9 mouse cellular contexts compared by ENCODE assay signal in the genomic region with DNA sequence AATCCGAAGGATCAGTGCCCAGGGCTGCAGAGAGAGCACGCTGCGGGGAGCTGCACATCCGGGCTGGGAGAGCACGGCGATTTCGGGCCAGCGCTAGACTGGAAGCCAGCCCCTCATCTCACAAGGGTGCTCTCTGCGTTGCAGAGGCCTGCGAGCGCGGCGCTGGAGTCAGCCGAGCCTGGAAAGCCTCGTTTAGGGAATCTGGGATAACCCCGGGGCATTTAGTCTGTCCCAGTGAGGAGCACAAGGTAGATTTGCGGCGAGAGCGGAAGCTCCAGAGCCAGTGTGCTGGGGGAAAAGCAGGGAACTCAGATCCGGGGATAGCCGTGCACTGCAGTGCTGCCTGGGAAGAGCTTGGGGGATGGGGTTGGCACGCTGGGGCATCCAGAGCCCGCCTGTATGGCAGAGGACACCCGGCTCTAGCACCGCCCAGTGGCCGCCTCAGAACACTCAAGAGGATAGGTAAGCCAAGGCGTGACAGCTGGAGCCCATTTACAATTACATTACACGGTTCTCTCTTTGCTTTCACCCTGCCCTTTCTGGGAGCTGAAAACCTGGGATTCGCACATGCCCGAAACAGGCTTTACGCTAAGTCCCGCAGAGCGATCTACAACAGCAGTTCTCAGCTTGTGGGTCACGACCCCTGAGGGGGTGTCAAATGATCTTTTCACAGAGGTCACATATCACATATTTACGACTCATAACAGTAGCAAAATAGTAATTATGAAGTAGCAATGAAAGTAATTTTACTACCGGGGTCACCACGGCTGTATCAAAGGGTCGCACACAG.
A peak's percentile ranks its signal among the peaks of the same experiment; 100 is the strongest.
DNase-seq lines count a peak whose midpoint lies in the region; ATAC-seq and TF ChIP-seq lines count a peak whose summit lies in the region.
"Had no signal": no experiment of that assay in that cellular context is flagged by ENCODE, and none has a peak within 500 bp of the region (broad histone marks: within the 10 kb centered on the region; RNA-seq: fewer than 3 reads in every experiment).

No protein-coding gene starts in this region.

- TF ChIP-seq CTCF in Patski (IDR thresholded peaks at IDR 0.05), result no peak
- TF ChIP-seq CTCF in lung, postnatal 0 days (IDR thresholded peaks at IDR 0.05), result peak; percentile 69

- H3K4me1 ChIP-seq in hindbrain, embryonic 16.5 days (ENCODE audit: control insufficient read depth, insufficient read depth, low read depth, low read length), result peaks cover 17% of the 10 kb centered on the region
- peaks cover 8% of the 10 kb centered on the region for H3K4me1 ChIP-seq in lung, postnatal 0 days (ENCODE audit: insufficient read depth, low read depth, low read length)

- no peak for TF ChIP-seq EP300 in lung, postnatal 0 days (IDR thresholded peaks at IDR 0.05)

- H3K4me3 ChIP-seq in hindbrain, embryonic 16.5 days (ENCODE audit: low read length), result peak overlapping the region; percentile 46
- H3K4me3 ChIP-seq in lung, postnatal 0 days (ENCODE audit: low read depth, low read length), result peak overlapping the region; percentile 30
- H3K4me3 ChIP-seq: erythroblast, embryonic 14.5 days had no signal

- peak overlapping the region; percentile 77 for H3K27ac ChIP-seq in hindbrain, embryonic 16.5 days (ENCODE audit: low read depth, low read length)
- H3K27ac ChIP-seq in lung, postnatal 0 days (ENCODE audit: low read length), result no peak overlapping the region

- CTCF ChIA-PET in Patski (lab: Charles Lee), result interaction anchor here (0.9 kb wide), 3 partner anchors 9 to 759 kb away, joined by 3 to 5 read pairs (median 4); no protein-coding TSS in a partner anchor

- no peaks in the 10 kb centered on the region for H3K9me3 ChIP-seq in hindbrain, embryonic 16.5 days (ENCODE audit: control insufficient read depth, low read length)
- no peaks in the 10 kb centered on the region for H3K9me3 ChIP-seq in lung, postnatal 0 days (ENCODE audit: low read length)

- POLR2A ChIA-PET in Patski (lab: Charles Lee), result interaction anchor here (1.3 kb wide), 1 partner anchor 19 kb away, joined by 3 read pairs; no protein-coding TSS in a partner anchor

- DNase-seq in Patski (ENCODE audit: low read depth, low spot score), result no peak
- peak; percentile 86 to 92 for DNase-seq in cerebellum, postnatal 25 days
- peak; percentile 55 for DNase-seq in gastrocnemius, adult 18-20 months (ENCODE audit: low spot score)
- DNase-seq in layer of hippocampus, postnatal 25 days (ENCODE audit: extremely low spot score in 1 of 2, low spot score in 1 of 2), result peak; percentile 66 to 69
- peak; percentile 67 for DNase-seq in lung, postnatal 0 days (ENCODE audit: low spot score)
- peak; percentile 80 for DNase-seq in ovary, postnatal 36 days (ENCODE audit: low spot score)
- peak; percentile 45 to 57 for DNase-seq in urinary bladder, adult 18-20 months (ENCODE audit: low spot score in 2 of 2)

- in situ Hi-C loops in Patski (cut with MboI; ENCODE audit: low pct_unique_long_range_greater_than_20kb), result no loop called here

- H3K4me2 ChIP-seq in hindbrain, embryonic 16.5 days (ENCODE audit: low read length), result peak overlapping the region; percentile 93
- H3K4me2 ChIP-seq in lung, postnatal 0 days (replicated peaks; ENCODE audit: low read depth, low read length), result peak overlapping the region; percentile 65

- no peaks in the 10 kb centered on the region for H3K36me3 ChIP-seq in hindbrain, embryonic 16.5 days (ENCODE audit: control insufficient read depth, insufficient read depth, low read length)
- H3K36me3 ChIP-seq in lung, postnatal 0 days (ENCODE audit: insufficient read depth, low read length), result no peaks in the 10 kb centered on the region

- no peaks in the 10 kb centered on the region for H3K27me3 ChIP-seq in Patski
- H3K27me3 ChIP-seq in hindbrain, embryonic 16.5 days (replicated peaks; ENCODE audit: control insufficient read depth, insufficient read depth, low read length), result peaks cover 4% of the 10 kb centered on the region; the same call in 1 of the 2 replicates
- 0 out of 2 replicates have a peak, but pooled peaks cover 7% of the 10 kb centered on the region for H3K27me3 ChIP-seq in lung, postnatal 0 days (replicated peaks; ENCODE audit: insufficient read depth, low read length)

- peak overlapping the region; percentile 72 for H3K9ac ChIP-seq in hindbrain, embryonic 16.5 days (ENCODE audit: low read depth, low read length)
- no peak overlapping the region; the same call in 1 of the 2 replicates for H3K9ac ChIP-seq in lung, postnatal 0 days (replicated peaks; ENCODE audit: low read depth)

- 6% methylated on average over 35 of the region's 38 CpGs for WGBS in hindbrain, embryonic 16.5 days
- WGBS in lung, postnatal 0 days, result 6% methylated on average over 38 of the region's 38 CpGs

- peak; percentile 46 for ATAC-seq in Patski
- peak; percentile 91 for ATAC-seq in hindbrain, embryonic 16.5 days
- ATAC-seq in lung, postnatal 0 days, result peak; percentile 88
